Mouse (Mus musculus) urinary bladder, postnatal 4 days (tissue): ENCODE data around the gene Apela.
"Not testable (repeated sequence)": the region's sequence is repeated elsewhere in the genome, so short reads cannot be mapped to it uniquely, and the experiment has no call there.

Experiments used
- DNase-seq, 2 experiments: peaks; one replicate each; pipeline ENCODE4 v3.0.0; 2021 to 2022; ENCODE audit warnings: low spot score in 2 of 2

The Apela gene

GRCm38 (mm10) chr8:65022485-65022884 lies 14.7 kb downstream of the Apela start:
- DNase-seq, result peak; percentile 20 to 78

GRCm38 (mm10) chr8:65018423-65018822 lies 18.7 kb downstream of the Apela start, which contains the start of the genes Trim61 and Trim60:
TSS of gene Trim61 (minus strand) at chr8:65018523.
TSS of gene Trim60 (minus strand) at chr8:65018584.
- no peak for DNase-seq

GRCm38 (mm10) chr8:65007616-65008015 lies 29.5 kb downstream of the Apela start:
- not testable (repeated sequence) for DNase-seq

GRCm38 (mm10) chr8:64998806-64999365 lies 38.2 kb downstream of the Apela start:
- no peak for DNase-seq

- DNase-seq, result no peak
Observed at GRCm38 (mm10) chr8:64987731-64988130, 49.4 kb downstream of the Apela start, which contains the start of gene Trim75. TSS of gene Trim75 (minus strand) at chr8:64987831.

GRCm38 (mm10) chr8:64983150-64983897 lies 53.8 kb downstream of the Apela start:
- no peak for DNase-seq
